Mouse (Mus musculus): ENCODE data around the gene Tnfrsf23.
"Not testable (repeated sequence)": the region's sequence is repeated elsewhere in the genome, so short reads cannot be mapped to it uniquely, and the experiment has no call there.

Tnfrsf23 gene

DNA sequence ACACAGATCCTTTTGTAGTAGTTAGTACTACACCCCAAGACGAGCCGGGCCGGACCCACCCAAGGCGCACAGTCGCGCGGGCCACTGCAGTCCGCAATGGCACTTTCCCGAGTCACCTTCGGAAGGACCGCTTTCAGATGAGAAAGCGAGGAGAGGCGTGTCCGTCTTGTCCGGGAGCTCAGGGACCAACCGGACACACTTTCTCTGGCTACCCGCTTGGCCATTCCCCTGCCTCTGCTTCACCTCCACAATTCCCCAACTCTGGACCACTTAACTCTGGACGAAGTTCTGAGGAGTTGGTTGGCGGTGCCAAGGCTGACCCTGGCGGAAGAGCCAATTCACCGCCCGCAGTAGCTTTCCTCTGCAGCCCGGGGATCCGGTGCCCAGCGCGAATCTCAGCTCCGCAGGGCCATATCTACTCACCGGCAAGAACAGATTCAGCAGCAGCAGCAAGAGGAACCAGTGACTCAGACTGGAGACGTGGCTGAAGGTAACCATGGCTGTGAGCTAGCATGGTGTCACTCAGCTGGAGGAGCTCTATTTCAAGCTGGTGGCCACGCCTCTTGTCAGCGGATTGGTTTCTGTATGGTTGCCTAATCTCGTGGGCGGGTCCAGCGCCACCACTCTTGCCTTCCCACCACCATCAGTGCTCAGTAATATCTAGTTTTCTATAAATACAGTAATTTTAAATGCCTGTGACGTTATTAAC, at the start of gene Tnfrsf23:
TSS of gene Tnfrsf23 (minus strand) at position 514 of the 709 bp plus-strand sequence.
- DNase-seq: peak; percentile 82 to 84

DNA sequence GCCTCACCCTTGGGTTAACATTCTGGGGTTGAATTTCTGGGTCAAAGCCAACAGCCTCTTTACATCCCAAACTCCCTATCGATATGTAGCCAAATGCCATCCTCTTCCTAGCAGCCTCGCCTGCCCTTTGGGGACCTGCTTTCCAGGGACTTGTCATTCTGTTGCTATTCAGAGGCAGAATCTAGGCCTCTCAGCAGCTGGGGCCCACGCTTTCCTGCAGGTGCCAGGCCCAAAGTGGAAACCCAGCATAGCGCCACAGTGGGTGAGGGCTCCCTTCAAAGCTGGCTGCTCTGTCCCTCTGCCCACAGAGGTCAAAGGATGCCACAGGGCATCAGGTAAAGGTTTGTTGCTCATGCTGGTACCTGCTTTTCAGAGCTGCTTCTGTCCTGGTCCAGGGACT, 48.1 kb upstream of the Tnfrsf23 start:
- DNase-seq: no peak

DNA sequence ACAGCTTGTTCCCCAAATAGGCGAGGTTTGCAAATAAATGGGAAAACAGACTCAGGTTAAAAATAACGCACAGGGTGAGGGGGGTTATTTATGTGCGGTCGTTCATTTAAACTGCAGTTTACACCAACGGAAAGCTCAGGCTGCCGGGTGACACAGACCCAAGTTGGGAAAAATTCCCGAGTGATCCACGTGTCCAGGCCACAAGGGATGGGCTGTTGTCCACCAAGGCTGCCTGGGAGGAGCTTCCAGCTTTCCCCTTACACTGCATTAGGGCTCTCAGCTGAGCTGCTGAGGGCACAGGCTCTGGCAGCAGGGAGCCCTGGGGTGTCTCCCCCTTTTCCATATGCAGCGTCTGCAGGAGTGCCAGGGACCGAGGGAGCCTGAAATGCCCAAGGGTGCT, 44.2 kb upstream of the Tnfrsf23 start:
- peak; percentile 38 to 61 for DNase-seq

DNA sequence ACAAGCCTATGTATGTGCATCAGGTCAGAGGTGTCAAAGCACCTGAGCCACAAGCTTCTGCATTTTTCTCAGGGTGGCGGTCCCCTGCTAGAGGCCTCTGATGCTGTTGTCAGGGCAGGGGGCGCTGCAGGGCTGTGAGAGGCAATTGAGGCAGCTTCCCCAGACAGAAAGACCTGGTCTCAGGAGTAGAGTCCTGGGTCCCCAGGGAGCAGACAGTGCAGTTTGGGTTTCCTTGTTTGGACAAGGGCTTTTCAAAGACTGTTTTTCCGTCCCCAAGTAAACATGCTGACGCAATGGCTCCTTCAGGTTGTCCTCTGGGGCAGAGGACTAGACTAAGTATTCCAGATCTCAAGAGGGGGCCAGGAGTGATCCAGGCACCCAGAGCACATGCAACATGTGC, 40.7 kb upstream of the Tnfrsf23 start:
- DNase-seq: peak in 1 of 2 experiments; percentile 20

DNA sequence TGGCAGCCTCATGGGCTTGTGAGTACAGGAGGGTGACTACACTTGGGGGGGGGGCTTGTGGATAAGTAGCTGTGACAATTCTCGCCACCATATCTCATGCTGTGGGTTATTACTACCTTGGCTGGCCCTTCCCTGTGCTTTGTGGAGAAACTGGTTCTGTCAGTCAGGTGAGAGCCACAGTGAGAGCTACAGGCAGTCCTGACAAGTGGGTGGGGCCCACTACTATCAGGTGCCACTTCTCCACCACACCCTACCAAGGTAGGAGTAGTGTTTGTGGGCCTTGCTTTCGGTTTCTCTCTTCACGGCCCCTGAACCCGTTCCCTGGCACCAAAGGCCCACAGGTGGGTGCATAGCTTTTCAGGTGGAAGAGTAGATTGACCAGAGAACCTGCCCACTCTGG, 38.2 kb upstream of the Tnfrsf23 start:
- peak; percentile 65 to 85 for DNase-seq

DNA sequence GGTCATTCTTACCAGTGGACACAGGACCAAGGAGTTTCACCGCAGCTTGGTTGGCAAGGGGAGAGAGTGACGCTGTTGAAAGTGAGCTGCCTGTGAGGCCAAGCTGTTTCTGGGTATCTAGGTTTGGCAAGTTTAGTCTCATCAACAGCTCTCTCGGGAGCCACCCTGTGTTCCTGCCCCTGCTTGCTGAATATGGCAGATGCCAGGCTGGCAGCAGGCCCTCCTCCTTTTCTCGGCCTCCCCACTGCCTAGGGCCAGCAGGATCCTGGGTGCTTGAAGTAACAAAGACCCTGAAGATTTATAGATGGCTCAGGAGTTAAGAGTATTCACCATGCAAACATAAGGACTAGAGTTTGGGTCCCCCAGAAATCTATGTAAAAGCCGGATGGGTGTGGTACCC, 37.0 kb upstream of the Tnfrsf23 start:
- DNase-seq: no peak

DNA sequence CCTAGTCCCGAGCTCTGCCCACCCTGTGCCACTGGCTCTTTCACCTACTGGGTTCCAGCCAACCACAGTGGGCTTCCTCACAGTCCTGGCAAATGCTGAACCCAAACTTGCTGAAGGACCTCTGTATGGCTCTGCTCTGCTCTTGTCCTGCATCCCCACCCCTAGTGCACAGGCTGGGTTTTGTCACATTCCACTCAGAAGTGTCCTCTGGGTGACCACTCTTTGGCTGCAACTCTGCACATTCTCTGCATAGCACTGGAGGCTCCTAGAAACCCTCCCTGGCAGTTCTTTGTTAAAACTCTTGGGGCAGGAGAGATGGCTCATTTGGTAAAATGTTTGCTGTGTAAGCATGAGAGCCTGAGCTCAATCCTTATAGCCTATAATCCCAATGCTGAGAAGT, 32.1 kb upstream of the Tnfrsf23 start:
- DNase-seq: peak; percentile 72 to 86

DNA sequence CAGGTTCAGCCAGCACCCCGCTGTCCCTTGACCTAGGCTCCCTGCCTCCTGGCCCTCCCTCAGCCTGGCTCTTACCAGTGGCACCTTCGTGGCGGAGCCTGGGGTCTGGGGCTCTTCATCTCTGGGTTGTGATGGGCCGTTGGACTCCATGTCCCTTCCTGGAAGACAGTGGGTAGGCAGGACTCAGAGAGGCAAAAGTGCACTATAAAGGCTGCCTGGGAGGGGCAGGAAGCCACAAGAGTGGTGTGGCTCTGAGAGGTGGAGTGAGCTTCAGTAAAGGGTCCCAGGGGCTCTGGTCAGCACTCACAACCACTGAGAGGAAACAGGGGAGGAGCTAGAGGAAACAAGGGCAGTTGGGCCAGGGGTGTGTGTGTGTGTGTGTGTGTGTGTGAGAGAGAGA, 27.7 kb upstream of the Tnfrsf23 start:
- no peak for DNase-seq

DNA sequence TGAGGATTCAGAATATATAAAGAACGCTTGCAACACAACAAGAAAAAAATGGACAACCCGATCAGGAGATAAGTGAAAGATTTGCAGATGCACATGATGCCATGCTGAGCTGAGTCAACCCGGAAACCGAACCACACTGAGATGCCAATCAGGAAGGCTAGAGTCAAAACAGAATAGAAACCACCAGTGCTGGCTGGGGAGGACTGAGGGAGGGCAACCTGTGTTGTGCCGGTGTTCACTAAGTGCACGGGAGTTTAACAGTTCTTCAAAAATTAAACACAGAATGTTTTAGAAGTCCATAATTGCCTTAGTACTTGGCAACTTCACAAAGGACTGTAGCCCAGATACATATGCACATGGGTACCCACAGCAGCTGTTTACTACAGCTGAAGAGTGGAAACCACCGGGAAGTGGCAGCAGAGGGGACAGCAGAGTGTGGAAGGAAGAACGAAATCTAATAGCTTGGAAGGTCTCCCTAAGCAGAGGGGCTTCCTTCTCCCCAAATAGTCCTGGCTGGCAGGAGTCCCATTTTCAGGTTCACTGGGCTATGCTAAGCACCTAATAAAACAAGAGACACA, 27.2 kb upstream of the Tnfrsf23 start:
- DNase-seq: no peak

DNA sequence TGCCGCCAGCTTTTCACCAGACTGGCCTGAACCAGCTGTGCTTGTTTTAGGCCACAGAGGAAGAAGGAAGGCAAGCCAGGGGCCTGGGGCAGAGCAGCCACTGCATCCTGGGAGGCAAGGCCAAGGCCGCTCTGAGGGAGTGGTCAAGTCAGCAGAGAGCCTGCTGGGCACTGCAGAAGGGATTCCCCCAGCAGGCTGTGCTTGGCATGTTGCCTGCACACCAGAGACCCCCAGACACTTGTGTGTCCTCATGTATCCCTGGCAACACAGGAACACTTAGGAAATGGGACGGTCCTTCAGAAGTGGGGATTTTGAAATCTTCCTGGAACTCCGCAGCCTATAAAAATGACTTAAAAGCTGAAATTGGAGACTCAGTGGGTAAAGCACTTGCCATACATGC, 26.4 kb upstream of the Tnfrsf23 start:
- peak; percentile 31 to 83 for DNase-seq

DNA sequence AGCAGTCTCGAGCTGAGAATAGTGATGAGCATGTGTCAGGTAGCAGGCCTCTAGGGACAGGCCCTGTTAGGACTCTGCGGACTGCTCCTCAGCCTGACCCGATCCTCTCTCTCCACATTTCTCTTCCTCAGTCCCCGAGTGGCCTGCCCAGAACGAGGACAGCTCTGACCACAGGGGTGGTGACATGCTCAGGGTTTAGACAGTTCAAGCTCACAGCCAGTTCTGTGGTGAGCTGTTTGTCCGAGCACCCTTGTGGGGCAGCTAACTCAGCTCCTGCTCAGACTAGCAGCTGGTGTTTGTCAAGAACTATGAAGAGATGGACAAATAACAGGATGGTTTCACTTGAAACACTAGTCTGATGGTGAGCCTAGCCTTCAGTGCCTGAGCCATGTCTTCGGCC, 25.7 kb upstream of the Tnfrsf23 start:
- peak in 1 of 2 experiments; percentile 39 for DNase-seq

DNA sequence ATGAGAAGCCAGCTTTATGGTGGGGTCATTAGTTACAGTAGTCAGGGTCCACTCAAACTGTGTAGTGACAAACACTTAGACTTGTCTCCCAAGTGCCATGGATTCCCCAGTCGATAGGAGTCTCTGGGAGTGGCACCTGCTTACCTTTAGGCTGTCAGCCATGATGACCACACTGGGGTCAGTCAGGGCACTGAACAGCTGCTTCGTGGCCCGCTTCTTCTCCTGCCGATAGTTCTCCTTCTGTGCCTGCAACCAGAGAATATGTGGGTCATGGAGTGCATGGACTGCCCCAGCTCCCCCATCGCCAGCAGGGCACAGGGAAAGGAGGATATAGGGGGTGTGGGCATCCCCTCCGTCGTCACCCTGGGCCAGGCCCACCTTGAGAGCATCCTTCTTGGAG, 23.7 kb upstream of the Tnfrsf23 start:
- no peak for DNase-seq

DNA sequence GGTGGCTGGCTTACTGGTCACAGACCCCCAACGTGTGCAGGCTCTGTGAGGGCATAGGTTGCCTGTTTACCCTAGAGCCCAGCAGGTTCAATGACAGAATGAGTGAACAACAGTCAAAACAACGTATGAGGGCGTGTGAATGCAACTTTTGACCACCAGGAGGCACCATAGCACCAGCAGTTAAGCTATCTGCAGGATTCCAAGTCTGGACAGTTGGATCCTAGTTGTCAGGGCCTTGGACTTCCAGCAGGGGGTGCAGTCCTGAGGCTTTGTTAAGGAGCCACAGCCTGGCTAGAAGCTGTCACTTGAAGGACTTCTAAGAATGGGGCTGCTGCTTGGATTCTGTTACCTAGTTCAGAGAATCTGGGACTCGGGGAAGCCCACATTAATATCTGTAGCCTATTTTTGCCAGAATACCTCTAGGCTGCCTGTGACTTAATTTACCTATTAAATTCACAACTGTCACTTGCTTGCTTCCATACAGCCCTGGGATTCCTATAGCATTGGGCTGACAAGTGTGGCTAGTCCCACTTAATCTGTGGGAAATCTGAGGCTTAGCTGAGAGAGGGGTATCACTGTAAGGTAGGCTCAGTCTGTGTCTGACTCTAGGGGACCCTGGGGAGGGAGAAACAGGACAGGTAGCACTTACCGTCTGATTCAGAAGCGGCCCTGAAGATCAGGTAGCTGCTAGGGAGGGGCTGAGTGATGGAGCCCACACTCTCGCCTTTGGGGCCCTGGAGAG, 21.2 kb upstream of the Tnfrsf23 start:
- peak; percentile 92 to 95 for DNase-seq

DNA sequence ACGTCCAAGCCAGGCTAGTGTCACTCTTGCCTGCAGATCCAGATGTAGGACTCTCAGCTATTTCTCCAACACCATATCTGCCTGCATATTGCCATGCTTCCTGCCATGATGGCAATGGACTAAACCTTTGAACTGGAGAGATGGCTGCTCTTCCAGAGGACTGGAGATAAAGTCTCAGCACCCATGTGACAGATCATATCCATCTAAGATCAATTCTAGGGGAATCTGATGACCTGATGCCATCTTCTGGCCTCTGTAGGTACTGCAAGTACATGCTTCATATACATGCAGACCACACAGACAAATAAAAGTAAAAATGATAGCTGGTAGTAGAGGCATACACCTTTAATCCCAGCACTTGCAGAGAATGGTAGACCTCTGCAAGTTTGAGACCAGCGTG, 10.5 kb upstream of the Tnfrsf23 start:
- peak in 1 of 2 experiments; percentile 39 for DNase-seq

DNA sequence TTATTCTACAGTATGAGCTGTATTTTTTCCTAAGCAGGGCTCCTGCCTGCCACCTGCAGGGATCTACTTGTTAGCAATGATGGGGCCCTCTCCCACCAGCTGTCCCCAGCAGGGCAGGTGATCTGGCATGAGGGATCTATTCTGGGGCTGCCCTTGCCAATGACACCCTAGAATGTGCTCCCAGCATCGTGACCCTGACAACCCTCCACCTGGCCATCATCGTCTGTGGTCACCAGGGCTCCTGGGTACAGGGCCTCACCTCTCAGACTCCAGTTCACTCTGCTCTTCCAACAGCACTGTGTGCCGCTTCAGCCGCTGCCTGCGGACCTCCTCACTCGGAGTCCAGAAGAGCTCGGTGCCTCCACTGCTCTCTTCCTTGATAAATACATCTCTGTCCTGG, 8.9 kb upstream of the Tnfrsf23 start:
- peak in 1 of 2 experiments; percentile 10 for DNase-seq

DNA sequence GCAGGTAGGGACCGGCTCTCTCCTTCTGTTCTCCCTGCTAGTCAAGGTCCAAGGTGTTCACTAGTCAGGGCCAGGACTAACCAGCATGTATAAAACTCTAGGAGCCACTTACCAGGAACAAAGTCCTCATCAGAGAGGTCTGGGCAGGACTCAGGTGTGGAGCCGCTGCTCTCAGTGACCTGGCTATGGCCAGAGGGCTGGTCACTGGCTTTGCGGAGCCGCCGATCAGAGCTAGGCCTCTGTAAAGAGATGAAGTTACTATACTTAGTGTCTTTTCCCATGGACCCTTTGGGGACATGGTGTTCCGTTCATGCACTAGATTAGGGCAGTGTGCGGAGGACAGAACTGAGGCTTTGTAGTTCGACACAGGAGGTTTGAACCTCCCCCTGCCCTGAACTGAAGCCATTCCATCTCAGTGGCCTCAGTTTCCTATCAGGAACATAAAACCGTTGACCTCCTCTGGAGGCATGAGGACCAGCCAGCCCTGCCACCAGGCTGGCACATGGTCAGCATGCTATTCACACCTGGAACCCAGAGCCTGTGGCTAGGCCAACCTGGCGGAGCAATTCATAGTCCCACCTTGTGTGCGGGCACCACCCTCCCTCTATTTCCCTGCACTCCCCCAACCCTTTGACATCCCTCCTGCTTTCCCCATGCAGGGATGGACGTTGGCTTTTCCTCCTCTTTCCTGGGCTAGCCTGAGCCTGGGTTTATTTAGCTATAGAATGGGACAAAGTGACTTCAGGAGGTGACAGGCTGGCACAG, 7.3 kb upstream of the Tnfrsf23 start:
- DNase-seq: peak in 1 of 2 experiments; percentile 15

DNA sequence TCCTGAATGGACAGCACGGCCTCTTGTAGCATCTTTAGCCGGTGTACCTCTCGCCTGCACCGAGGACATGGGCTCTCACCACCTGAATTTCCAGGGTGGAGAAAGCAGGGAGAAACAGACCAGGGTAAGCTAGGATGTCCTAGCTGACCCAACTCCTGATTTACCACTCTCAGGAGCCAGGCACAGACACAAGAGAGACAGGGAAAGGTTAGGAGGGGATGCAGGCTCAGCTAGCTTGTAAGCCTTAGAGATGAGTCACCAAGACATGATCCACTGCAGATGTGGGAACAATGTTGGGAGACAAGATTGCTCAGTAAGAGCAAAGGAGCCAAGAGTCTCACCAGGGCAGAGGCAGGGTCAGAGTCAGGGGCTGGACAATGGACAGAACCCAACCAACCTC, 6.2 kb upstream of the Tnfrsf23 start:
- no peak for DNase-seq

DNA sequence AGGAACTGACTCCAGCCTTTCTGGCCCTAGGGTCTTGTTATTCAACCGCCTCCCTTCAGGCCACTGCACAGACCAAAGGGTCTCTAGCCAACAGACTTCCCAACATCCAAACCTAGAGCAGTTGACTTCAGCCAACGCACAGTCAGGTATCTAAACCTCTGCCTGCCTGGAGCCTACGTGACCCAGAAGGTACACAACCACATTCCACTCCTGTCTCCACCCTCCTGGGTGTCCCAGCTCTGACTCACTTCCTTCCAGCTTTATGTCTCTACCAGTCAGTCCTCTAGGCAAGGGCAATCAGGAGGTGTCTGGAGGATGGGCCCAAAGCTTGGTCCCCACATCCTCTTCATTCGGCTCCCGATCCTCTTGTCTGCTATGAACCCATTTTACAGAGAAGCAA, 5.5 kb upstream of the Tnfrsf23 start:
- DNase-seq: peak in 1 of 2 experiments; percentile 10

DNA sequence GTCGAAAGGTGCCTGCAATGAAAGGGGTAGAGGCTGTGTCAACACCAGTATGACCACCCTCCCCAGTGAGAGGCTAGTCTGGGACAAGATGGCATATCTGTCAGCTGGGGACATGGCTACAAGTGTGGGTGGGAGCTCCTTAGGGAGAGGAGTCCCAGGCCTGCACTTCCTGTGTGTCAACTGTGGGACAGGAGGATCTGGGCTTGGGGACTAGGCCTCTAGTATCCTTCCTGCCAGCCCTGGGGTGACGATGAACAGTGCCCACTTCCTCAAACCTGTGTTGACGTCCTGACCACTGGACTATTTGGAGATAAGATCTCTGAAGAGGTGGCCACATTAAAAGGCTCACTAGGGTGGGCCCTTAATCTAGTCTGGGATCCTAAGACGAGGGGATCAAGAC, 4.3 kb upstream of the Tnfrsf23 start:
- no peak for DNase-seq

DNA sequence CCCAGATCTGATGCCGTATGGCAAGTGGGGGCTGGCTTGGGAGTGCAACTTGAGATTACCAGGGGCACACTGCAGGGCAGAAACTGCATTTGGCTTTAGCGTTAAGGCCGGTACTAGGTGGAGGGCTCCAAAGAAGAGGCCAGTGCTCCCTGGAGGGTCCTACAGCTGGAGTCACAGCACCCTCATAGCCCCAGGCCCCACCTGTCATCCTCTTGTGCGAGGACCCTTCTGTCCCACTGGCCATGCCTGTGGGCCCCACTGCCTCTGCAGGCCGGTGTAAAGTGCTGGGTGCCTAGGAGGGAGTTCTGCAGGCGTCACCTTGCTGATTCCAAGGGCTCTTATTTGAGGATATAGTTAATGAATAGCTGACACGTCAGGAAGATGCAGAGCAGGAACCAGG, 3.8 kb upstream of the Tnfrsf23 start:
- peak in 1 of 2 experiments; percentile 15 for DNase-seq

DNA sequence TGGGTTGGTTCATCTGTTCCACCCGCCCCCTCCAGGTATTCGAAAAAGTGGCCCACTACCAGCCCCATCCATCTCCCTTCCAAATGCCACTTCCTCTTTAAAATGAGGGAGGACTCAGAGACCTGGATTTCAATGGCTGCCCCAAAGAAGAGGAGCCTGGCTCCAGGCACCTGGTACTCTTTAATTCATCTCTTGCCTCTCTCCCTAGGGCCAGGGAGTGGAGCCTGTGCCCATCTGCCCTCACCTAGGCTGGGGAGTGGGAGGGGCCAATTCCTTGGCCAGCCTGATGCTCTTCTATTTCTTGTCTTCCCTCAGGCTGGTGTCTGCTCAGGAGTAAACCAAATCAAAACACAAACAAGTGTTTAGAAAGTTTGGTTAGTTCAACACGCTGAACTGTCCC, 1.0 kb upstream of the Tnfrsf23 start:
- DNase-seq: peak in 1 of 2 experiments; percentile 19

DNA sequence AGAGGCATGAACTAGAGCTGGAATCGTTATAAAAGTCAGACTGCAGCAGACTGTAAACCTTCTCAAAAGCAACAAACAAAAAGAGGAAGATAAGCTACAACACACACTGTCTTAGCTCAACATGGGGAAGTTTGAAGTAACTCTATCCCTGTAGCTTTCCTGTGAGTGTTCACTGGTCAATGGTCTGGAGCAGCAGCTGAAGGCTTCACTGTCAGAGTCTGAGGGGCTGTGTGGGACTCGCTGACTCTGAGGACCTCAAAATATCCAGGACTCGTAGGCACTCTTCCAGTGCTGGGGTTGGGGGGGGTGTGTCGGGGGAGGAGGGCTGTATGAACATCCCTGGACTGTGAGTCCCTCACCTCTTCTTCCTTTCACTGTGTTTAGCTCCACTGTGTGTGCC, 519 bp upstream of the Tnfrsf23 start:
- DNase-seq: not testable (repeated sequence)

DNA sequence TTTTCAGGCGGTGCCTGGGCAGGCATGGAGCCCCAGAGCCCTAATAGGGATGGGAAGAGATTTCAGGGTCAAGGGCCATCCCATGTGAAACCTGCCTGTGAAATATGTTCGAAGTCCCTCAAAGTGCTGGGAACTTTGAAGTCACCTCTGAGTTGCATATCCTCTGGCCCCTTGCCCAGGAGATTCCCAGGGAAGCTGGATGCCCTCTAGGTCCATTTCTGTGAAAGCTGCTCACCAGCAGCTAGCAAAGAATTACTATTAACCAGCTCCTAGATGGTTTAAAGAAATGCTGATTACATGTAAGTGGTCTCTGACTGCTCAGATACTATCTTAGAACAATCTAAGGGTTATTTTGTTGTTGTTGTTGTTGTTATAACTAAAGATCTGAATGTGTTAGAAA, 1.1 kb downstream of the Tnfrsf23 start:
- not testable (repeated sequence) for DNase-seq
